Mouse (Mus musculus): ENCODE data around the gene Acvr1.

GRCm38 (mm10) chr2:58469816-58470215 lies 97.1 kb downstream of the Acvr1 start, which contains the start of gene Gm17409:
- TF ChIP-seq POLR2A (IDR thresholded peaks at IDR 0.05; ENCODE audit: insufficient read depth, low read length) (no peak), CTCF (IDR thresholded peaks at IDR 0.05; ENCODE audit: low read depth, low read length) (no peak)
